Mouse (Mus musculus): Measurements from ENCODE around the gene Fam131c. TPM values are rescaled to one million over a fixed set of nuclear protein-coding genes. Genes with fewer than 3 reads are reported as not detected.

Gene Fam131c
- polyA plus RNA-seq, 1 experiment from 2014 or later = 3.1 TPM

DNA sequence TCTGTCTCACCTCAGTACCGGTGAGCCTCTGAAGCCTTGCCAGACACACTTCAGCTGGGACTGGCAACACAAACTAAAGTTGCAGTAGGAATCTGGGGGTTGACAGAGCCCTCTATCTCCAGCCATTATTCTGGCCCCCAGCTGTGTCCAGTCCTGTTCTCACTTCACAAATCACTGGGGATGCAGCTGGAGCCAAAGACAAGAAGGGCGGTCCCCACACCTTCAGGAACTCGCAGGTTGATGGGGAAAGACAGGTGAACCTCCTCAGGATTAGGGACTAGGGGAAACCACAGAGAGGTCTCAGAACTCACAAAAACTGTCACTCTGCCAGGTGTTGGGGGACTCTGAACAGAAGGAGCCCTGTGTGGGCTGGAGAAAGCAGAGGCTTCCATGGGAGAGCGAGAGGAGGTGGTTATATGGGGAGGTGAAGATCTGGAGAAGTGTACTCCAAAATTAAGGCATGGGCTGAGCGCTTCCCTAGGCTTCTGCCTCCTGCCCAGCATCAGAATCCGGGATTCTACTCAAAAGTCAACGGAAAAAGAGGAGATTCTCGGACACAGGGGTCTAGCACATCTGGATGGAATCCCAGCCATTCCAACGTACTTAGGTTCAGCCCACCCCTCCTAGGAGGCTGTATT, 52.3 kb downstream of the Fam131c start, which contains the start of gene Hspb7:
TSS of gene Hspb7 (plus strand) at position 588 of the 638 bp plus-strand sequence.
- 0 out of 2 replicates have a peak within 1 kb of the TSS, but pooled peaks have one; percentile 6 for H3K4me2 ChIP-seq (ENCODE audit: low read length)
- peaks cover 25% of the 10 kb centered on the region for H3K4me1 ChIP-seq (replicated peaks; ENCODE audit: insufficient read depth, low read length)
- no peaks in the 10 kb centered on the region for H3K27me3 ChIP-seq (ENCODE audit: insufficient read depth, low read length)
- H3K9me3 ChIP-seq (replicated peaks; ENCODE audit: low read length) = no peaks in the 10 kb centered on the region
- no peaks in the 10 kb centered on the region for H3K36me3 ChIP-seq (ENCODE audit: insufficient read depth, low read length)
- ATAC-seq (replicated peaks; ENCODE audit: low FRiP score, low read depth) (no peak), DNase-seq (ENCODE audit: low spot score) (no peak)
- no peak within 1 kb of the TSS for H3K4me3 ChIP-seq (replicated peaks; ENCODE audit: low read depth, low read length)
- peak within 1 kb of the TSS; percentile 40 for H3K27ac ChIP-seq
- peak within 1 kb of the TSS; percentile 31; the same call in 1 of the 2 replicates for H3K9ac ChIP-seq (ENCODE audit: low read depth, low read length)
- WGBS = 42% methylated on average over 9 of the region's 9 CpGs
- TF ChIP-seq CTCF (IDR thresholded peaks at IDR 0.05; ENCODE audit: low read depth) = no peak

GRCm38 (mm10) chr4:141420886-141421285, 52.9 kb downstream of the Fam131c start:
- 55% methylated on average over 9 of the region's 9 CpGs for WGBS
- H3K27ac ChIP-seq = 0 out of 2 replicates have a peak overlapping the region, but pooled peaks have one; percentile 19

GRCm38 (mm10) chr4:141421423-141421822, 53.4 kb downstream of the Fam131c start:
- Histone ChIP-seq H3K27ac (peak overlapping the region; percentile 19; the same call in 1 of the 2 replicates), H3K4me3 (replicated peaks; ENCODE audit: low read depth, low read length) (no peak overlapping the region), H3K9me3 (replicated peaks; ENCODE audit: low read length) (no peaks in the 10 kb centered on the region), H3K4me1 (replicated peaks; ENCODE audit: insufficient read depth, low read length) (peaks cover 36% of the 10 kb centered on the region), H3K4me2 (ENCODE audit: low read length) (0 out of 2 replicates have a peak overlapping the region, but pooled peaks have one; percentile 6), H3K27me3 (ENCODE audit: insufficient read depth, low read length) (no peaks in the 10 kb centered on the region), H3K9ac (ENCODE audit: low read depth, low read length) (peak overlapping the region; percentile 31; the same call in 1 of the 2 replicates), H3K36me3 (ENCODE audit: insufficient read depth, low read length) (no peaks in the 10 kb centered on the region)
- 44% methylated on average over 14 of the region's 14 CpGs for WGBS
- DNase-seq (ENCODE audit: low spot score) (no peak), ATAC-seq (replicated peaks; ENCODE audit: low FRiP score, low read depth) (no peak)
- no peak for TF ChIP-seq CTCF (IDR thresholded peaks at IDR 0.05; ENCODE audit: low read depth)

More at GRCm38 (mm10) chr4:141420886-141421285, 52.9 kb downstream of the Fam131c start:
- DNase-seq (ENCODE audit: low spot score) (no peak), ATAC-seq (replicated peaks; ENCODE audit: low FRiP score, low read depth) (no peak)
- no peak for TF ChIP-seq CTCF (IDR thresholded peaks at IDR 0.05; ENCODE audit: low read depth)
- no peaks in the 10 kb centered on the region for H3K27me3 ChIP-seq (ENCODE audit: insufficient read depth, low read length)
- H3K9me3 ChIP-seq (replicated peaks; ENCODE audit: low read length) = no peaks in the 10 kb centered on the region
- peaks cover 31% of the 10 kb centered on the region for H3K4me1 ChIP-seq (replicated peaks; ENCODE audit: insufficient read depth, low read length)
- H3K4me2 ChIP-seq (ENCODE audit: low read length) = no peak overlapping the region
- H3K9ac ChIP-seq (ENCODE audit: low read depth, low read length) = peak overlapping the region; percentile 31; the same call in 1 of the 2 replicates
- H3K36me3 ChIP-seq (ENCODE audit: insufficient read depth, low read length) = no peaks in the 10 kb centered on the region
- no peak overlapping the region for H3K4me3 ChIP-seq (replicated peaks; ENCODE audit: low read depth, low read length)

DNA sequence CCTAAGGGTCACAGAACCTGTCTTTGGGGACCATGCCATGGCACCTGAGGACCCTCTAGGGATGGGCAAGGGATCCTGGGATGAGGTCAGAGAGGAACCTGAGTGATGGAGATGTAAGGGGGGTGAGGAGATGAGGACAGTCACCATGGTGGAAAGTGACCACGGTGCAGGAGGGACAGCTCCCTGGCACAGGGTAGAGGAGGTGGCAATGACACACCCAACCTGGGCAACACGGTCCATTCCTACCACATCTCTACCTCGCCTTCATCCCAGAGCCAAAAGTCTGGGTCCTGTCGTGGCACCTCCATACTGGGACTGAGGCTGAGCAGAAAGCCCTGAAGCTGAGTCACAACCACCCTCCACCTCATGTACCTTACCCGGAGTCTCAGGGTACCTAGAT, 54.8 kb downstream of the Fam131c start:
- H3K4me1 ChIP-seq (replicated peaks; ENCODE audit: insufficient read depth, low read length) = peaks cover 40% of the 10 kb centered on the region
- TF ChIP-seq CTCF (IDR thresholded peaks at IDR 0.05; ENCODE audit: low read depth) = no peak
- 85% methylated on average over 5 of the region's 5 CpGs for WGBS
- DNase-seq (ENCODE audit: low spot score) = no peak
- no peaks in the 10 kb centered on the region for H3K36me3 ChIP-seq (ENCODE audit: insufficient read depth, low read length)
- no peak overlapping the region for H3K4me2 ChIP-seq (ENCODE audit: low read length)
- H3K9ac ChIP-seq (ENCODE audit: low read depth, low read length) = no peak overlapping the region
- no peak for ATAC-seq (replicated peaks; ENCODE audit: low FRiP score, low read depth)
- no peak overlapping the region for H3K27ac ChIP-seq
- H3K27me3 ChIP-seq (ENCODE audit: insufficient read depth, low read length) = no peaks in the 10 kb centered on the region
- H3K9me3 ChIP-seq (replicated peaks; ENCODE audit: low read length) = no peaks in the 10 kb centered on the region
- no peak overlapping the region for H3K4me3 ChIP-seq (replicated peaks; ENCODE audit: low read depth, low read length)

GRCm38 (mm10) chr4:141423288-141423687, 55.3 kb downstream of the Fam131c start:
- no peak for ATAC-seq (replicated peaks; ENCODE audit: low FRiP score, low read depth)
- Histone ChIP-seq H3K4me3 (replicated peaks; ENCODE audit: low read depth, low read length) (no peak overlapping the region), H3K4me1 (replicated peaks; ENCODE audit: insufficient read depth, low read length) (peaks cover 40% of the 10 kb centered on the region), H3K27ac (no peak overlapping the region), H3K27me3 (ENCODE audit: insufficient read depth, low read length) (no peaks in the 10 kb centered on the region), H3K9me3 (replicated peaks; ENCODE audit: low read length) (no peaks in the 10 kb centered on the region), H3K9ac (ENCODE audit: low read depth, low read length) (no peak overlapping the region), H3K4me2 (ENCODE audit: low read length) (no peak overlapping the region), H3K36me3 (ENCODE audit: insufficient read depth, low read length) (no peaks in the 10 kb centered on the region)
- WGBS = 77% methylated on average over 5 of the region's 5 CpGs
- no peak for DNase-seq (ENCODE audit: low spot score)
- TF ChIP-seq CTCF (IDR thresholded peaks at IDR 0.05; ENCODE audit: low read depth) = no peak

- ATAC-seq (replicated peaks; ENCODE audit: low FRiP score, low read depth) (no peak), DNase-seq (ENCODE audit: low spot score) (no peak)
- H3K27me3 ChIP-seq (ENCODE audit: insufficient read depth, low read length) = no peaks in the 10 kb centered on the region
- H3K4me3 ChIP-seq (replicated peaks; ENCODE audit: low read depth, low read length) = no peak overlapping the region
- H3K36me3 ChIP-seq (ENCODE audit: insufficient read depth, low read length) = no peaks in the 10 kb centered on the region
- no peaks in the 10 kb centered on the region for H3K9me3 ChIP-seq (replicated peaks; ENCODE audit: low read length)
- TF ChIP-seq CTCF (IDR thresholded peaks at IDR 0.05; ENCODE audit: low read depth) = no peak
- no peak overlapping the region for H3K4me2 ChIP-seq (ENCODE audit: low read length)
- H3K27ac ChIP-seq = no peak overlapping the region
- peaks cover 40% of the 10 kb centered on the region for H3K4me1 ChIP-seq (replicated peaks; ENCODE audit: insufficient read depth, low read length)
- no peak overlapping the region for H3K9ac ChIP-seq (ENCODE audit: low read depth, low read length)
- 82% methylated on average over 13 of the region's 13 CpGs for whole genome bisulfite sequencing
These were observed 55.8 kb downstream of the Fam131c start for GRCm38 (mm10) chr4:141423691-141424431.
